ENCODE assay signal across 9 mouse cellular contexts in genomic region chr17:84114279-84114994, GRCm38 (mm10).
A peak's percentile ranks its signal among the peaks of the same experiment; 100 is the strongest.
DNase-seq lines count a peak whose midpoint lies in the region; ATAC-seq and TF ChIP-seq lines count a peak whose summit lies in the region.
"Had no signal": no experiment of that assay in that cellular context is flagged by ENCODE, and none has a peak within 500 bp of the region (broad histone marks: within the 10 kb centered on the region; RNA-seq: fewer than 3 reads in every experiment).

No protein-coding gene starts in this region.

- H3K4me1 ChIP-seq in heart, embryonic 12.5 days (replicated peaks), result peaks cover 38% of the 10 kb centered on the region
- H3K4me1 ChIP-seq in midbrain, embryonic 10.5 days, result peaks cover 41% of the 10 kb centered on the region
- no peaks in the 10 kb centered on the region for H3K4me1 ChIP-seq in midbrain, postnatal 0 days (ENCODE audit: insufficient read depth, low read length)
- peaks cover 30% of the 10 kb centered on the region for H3K4me1 ChIP-seq in intestine, embryonic 14.5 days (replicated peaks; ENCODE audit: control insufficient read depth, insufficient read depth, low read length)

- DNase-seq in heart, postnatal 25 days (ENCODE audit: low spot score), result no peak
- DNase-seq in midbrain, embryonic 10.5 days (ENCODE audit: low spot score), result peak; percentile 31
- no peak for DNase-seq in midbrain, postnatal 0 days (ENCODE audit: low spot score)
- no peak for DNase-seq in intestine, embryonic 14.5 days (ENCODE audit: low spot score)
- DNase-seq in layer of hippocampus, adult 18-20 months (ENCODE audit: low spot score in 2 of 2), result no peak
- no peak for DNase-seq in ovary, adult 18-20 months (ENCODE audit: low spot score)

- no peaks in the 10 kb centered on the region for H3K36me3 ChIP-seq in heart, embryonic 12.5 days
- H3K36me3 ChIP-seq in midbrain, embryonic 10.5 days, result no peaks in the 10 kb centered on the region
- H3K36me3 ChIP-seq in midbrain, postnatal 0 days (ENCODE audit: insufficient read depth, low read length), result no peaks in the 10 kb centered on the region
- H3K36me3 ChIP-seq in intestine, embryonic 14.5 days (ENCODE audit: control insufficient read depth, insufficient read depth, low read length), result no peaks in the 10 kb centered on the region
- no peaks in the 10 kb centered on the region for H3K36me3 ChIP-seq in macrophage (ENCODE audit: inconsistent target)

- WGBS in heart, embryonic 12.5 days, result 72% methylated on average over 9 of the region's 9 CpGs
- WGBS in midbrain, embryonic 10.5 days, result 70% methylated on average over 9 of the region's 9 CpGs
- WGBS in midbrain, postnatal 0 days, result 69% methylated on average over 9 of the region's 9 CpGs
- 71% methylated on average over 9 of the region's 9 CpGs for WGBS in intestine, embryonic 14.5 days
- 48% methylated on average over 9 of the region's 9 CpGs for WGBS in macrophage (ENCODE audit: missing documents)

- H3K4me3 ChIP-seq in heart, embryonic 12.5 days, result no peak overlapping the region
- H3K4me3 ChIP-seq in midbrain, embryonic 10.5 days, result no peak overlapping the region
- no peak overlapping the region for H3K4me3 ChIP-seq in midbrain, postnatal 0 days (ENCODE audit: low read depth, low read length)
- H3K4me3 ChIP-seq in intestine, embryonic 14.5 days (ENCODE audit: low read depth, low read length), result no peak overlapping the region
- H3K4me3 ChIP-seq in macrophage (ENCODE audit: inconsistent target), result no peak overlapping the region

- no peaks in the 10 kb centered on the region for H3K27me3 ChIP-seq in heart, embryonic 12.5 days (replicated peaks)
- H3K27me3 ChIP-seq in midbrain, embryonic 10.5 days (ENCODE audit: low read depth, poor library complexity, severe bottlenecking), result peaks cover 5% of the 10 kb centered on the region; the same call in 1 of the 2 replicates
- no peaks in the 10 kb centered on the region for H3K27me3 ChIP-seq in midbrain, postnatal 0 days (ENCODE audit: insufficient read depth, low read length)
- H3K27me3 ChIP-seq in intestine, embryonic 14.5 days (replicated peaks; ENCODE audit: control insufficient read depth, insufficient read depth, low read length), result no peaks in the 10 kb centered on the region

- H3K4me2 ChIP-seq in heart, embryonic 12.5 days, result no peak overlapping the region
- no peak overlapping the region for H3K4me2 ChIP-seq in midbrain, postnatal 0 days (ENCODE audit: low read depth, low read length, poor library complexity, severe bottlenecking)
- no peak overlapping the region for H3K4me2 ChIP-seq in intestine, embryonic 14.5 days (ENCODE audit: low read length)
- H3K4me2 ChIP-seq: hindbrain, embryonic 14.5 days had no signal

- no peak for TF ChIP-seq CTCF in midbrain, postnatal 0 days (IDR thresholded peaks at IDR 0.05)

- ATAC-seq in heart, embryonic 12.5 days (ENCODE audit: insufficient number of reproducible peaks, low FRiP score), result no peak
- ATAC-seq in midbrain, postnatal 0 days (ENCODE audit: low FRiP score), result no peak
- ATAC-seq in intestine, embryonic 14.5 days (replicated peaks; ENCODE audit: low FRiP score, low TSS enrichment, low read depth), result 0 out of 2 replicates have a peak, but pooled peaks have one; percentile 1

- peaks cover 11% of the 10 kb centered on the region; the same call in 1 of the 2 replicates for H3K79me2 ChIP-seq in macrophage (ENCODE audit: inconsistent target)

- H3K27ac ChIP-seq in heart, embryonic 12.5 days (ENCODE audit: poor library complexity, severe bottlenecking), result no peak overlapping the region
- peak overlapping the region; percentile 82 for H3K27ac ChIP-seq in midbrain, embryonic 10.5 days (replicated peaks)
- H3K27ac ChIP-seq in midbrain, postnatal 0 days (ENCODE audit: low read depth, low read length), result no peak overlapping the region
- no peak overlapping the region for H3K27ac ChIP-seq in intestine, embryonic 14.5 days (ENCODE audit: low read depth)
- H3K27ac ChIP-seq in macrophage, result peak overlapping the region; percentile 57
- H3K27ac ChIP-seq: hindbrain, embryonic 14.5 days had no signal

- intact Hi-C loops in heart, postnatal 25 days (cut with DNase I), result loop anchor here (1.0 to 5.0 kb wide), 5 partner anchors 42 to 271 kb away; no protein-coding TSS in a partner anchor

- H3K9ac ChIP-seq in heart, embryonic 12.5 days, result 0 out of 2 replicates have a peak overlapping the region, but pooled peaks have one; percentile 5
- H3K9ac ChIP-seq in midbrain, postnatal 0 days (replicated peaks; ENCODE audit: low read length, poor library complexity, severe bottlenecking), result no peak overlapping the region
- H3K9ac ChIP-seq in intestine, embryonic 14.5 days (ENCODE audit: low read length), result no peak overlapping the region
- H3K9ac ChIP-seq: hindbrain, embryonic 14.5 days had no signal

- H3K9me3 ChIP-seq in heart, embryonic 12.5 days (replicated peaks), result no peaks in the 10 kb centered on the region
- no peaks in the 10 kb centered on the region for H3K9me3 ChIP-seq in midbrain, embryonic 10.5 days (replicated peaks)
- H3K9me3 ChIP-seq in midbrain, postnatal 0 days (ENCODE audit: low read length), result no peaks in the 10 kb centered on the region
- H3K9me3 ChIP-seq in intestine, embryonic 14.5 days (ENCODE audit: control insufficient read depth, low read length), result no peaks in the 10 kb centered on the region

Comparison
In these comparisons a context has a peak if more than half of its experiments do, and no peak if none do; other contexts are left out.
1. H3K27ac ChIP-seq: peak in midbrain, embryonic 10.5 days (single experiment) and macrophage (single experiment); none in heart, embryonic 12.5 days (single experiment), midbrain, postnatal 0 days (single experiment) and intestine, embryonic 14.5 days (single experiment).